Mouse (Mus musculus): Measurements from ENCODE around the gene Rbpms2. TPM values are rescaled to one million over a fixed set of nuclear protein-coding genes. Genes with fewer than 3 reads are reported as not detected.

Rbpms2 gene
- 106 and 109 TPM in 2 replicates for polyA plus RNA-seq (2015; fragmentation: Nextera tagmentation; extraction: Ambion mirVana)

GRCm38 (mm10) chr9:65629025-65629766 lies at the start of gene Rbpms2:
Gene Rbpms2 (plus strand): TSS chr9:65629648.
- H3K27ac ChIP-seq (replicated peaks): peak within 1 kb of the TSS; percentile 94
- H3K4me1 ChIP-seq: peaks cover 34% of the 10 kb centered on the region
- H3K4me3 ChIP-seq: peak within 1 kb of the TSS; percentile 68
- 1% methylated on average over 37 of the region's 40 CpGs for WGBS
- ATAC-seq (ENCODE audit: extremely low read depth, insufficient number of reproducible peaks, low FRiP score, low TSS enrichment): no peak
- H3K27me3 ChIP-seq (replicated peaks): peaks cover 9% of the 10 kb centered on the region
- H3K4me2 ChIP-seq: peak within 1 kb of the TSS; percentile 91
- no peaks in the 10 kb centered on the region for H3K36me3 ChIP-seq
- H3K9ac ChIP-seq: peak within 1 kb of the TSS; percentile 91
- no peaks in the 10 kb centered on the region for H3K9me3 ChIP-seq

DNA sequence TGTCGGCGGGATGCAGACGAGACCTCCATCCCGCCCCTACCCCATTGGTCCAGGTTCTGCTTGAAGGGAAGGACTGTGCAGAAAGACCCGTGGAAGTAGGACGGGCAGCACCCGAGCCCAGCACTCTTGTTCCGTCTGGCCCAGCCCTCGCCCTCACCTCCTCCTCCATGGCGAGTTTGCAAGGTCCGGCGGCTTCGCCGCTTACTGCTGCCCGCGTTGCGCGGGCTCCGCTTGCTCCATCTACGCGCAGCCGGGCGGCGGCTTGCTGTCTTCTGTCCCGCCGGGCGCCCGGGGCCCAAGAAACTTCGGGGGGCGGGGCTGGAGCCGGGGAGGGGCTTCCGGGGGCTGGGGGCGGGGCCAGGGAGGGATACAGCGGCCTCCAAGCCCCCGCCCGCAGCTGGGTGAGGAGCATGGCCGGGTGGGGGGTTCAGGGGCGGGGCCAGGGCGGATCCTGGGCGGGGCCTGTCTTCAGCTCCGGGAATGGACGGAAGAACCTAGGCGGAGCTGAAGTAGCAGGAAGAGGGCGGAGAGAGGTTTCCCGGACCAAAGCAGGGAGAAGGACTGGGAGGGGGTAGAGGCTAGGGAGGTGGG lies 49.6 kb upstream of the Rbpms2 start, which contains the start of gene Plekho2:
Gene Plekho2 (minus strand): TSS at position 260 of the 591 bp plus-strand sequence.
- WGBS: under 1% methylated on average over 45 of the region's 45 CpGs
- peak within 1 kb of the TSS; percentile 76 for H3K4me3 ChIP-seq
- H3K4me2 ChIP-seq: peak within 1 kb of the TSS; percentile 78
- peak; percentile 92 for ATAC-seq (ENCODE audit: extremely low read depth, insufficient number of reproducible peaks, low FRiP score, low TSS enrichment)
- peaks cover 57% of the 10 kb centered on the region for H3K4me1 ChIP-seq
- peak within 1 kb of the TSS; percentile 90 for H3K9ac ChIP-seq
- peak within 1 kb of the TSS; percentile 86 for H3K27ac ChIP-seq (replicated peaks)
- no peaks in the 10 kb centered on the region for H3K36me3 ChIP-seq
- H3K9me3 ChIP-seq: no peaks in the 10 kb centered on the region; the same call in 1 of the 2 replicates
- no peaks in the 10 kb centered on the region for H3K27me3 ChIP-seq (replicated peaks)

GRCm38 (mm10) chr9:65580401-65581256 lies 48.8 kb upstream of the Rbpms2 start:
- 5% methylated on average over 29 of the region's 29 CpGs for WGBS
- ATAC-seq (ENCODE audit: extremely low read depth, insufficient number of reproducible peaks, low FRiP score, low TSS enrichment): no peak
- Histone ChIP-seq H3K36me3 (no peaks in the 10 kb centered on the region), H3K9ac (peak overlapping the region; percentile 73), H3K27me3 (replicated peaks) (no peaks in the 10 kb centered on the region), H3K4me2 (peak overlapping the region; percentile 78), H3K27ac (replicated peaks) (peak overlapping the region; percentile 86), H3K4me1 (peaks cover 50% of the 10 kb centered on the region), H3K4me3 (peak overlapping the region; percentile 76), H3K9me3 (no peaks in the 10 kb centered on the region; the same call in 1 of the 2 replicates)

DNA sequence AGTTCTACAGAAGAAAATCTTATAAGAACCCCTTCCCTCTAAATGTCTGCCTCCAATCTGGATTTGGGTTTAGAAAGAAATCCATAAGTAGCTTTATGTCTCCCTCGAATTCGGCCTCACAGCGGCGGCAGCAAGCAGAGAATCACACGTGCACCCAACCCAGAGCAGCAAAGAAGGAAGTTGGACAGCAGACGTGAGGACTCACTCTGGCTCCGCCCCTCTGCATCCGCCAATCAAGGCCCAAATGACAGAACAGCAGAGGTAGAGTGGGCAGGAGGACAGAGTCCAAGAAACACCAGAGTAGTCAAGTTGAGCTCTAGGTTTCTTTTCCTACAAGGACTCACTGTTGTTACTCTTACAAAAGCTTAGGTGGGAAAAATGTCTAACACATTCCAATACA lies 46.4 kb upstream of the Rbpms2 start:
- no peaks in the 10 kb centered on the region for H3K36me3 ChIP-seq
- ATAC-seq (ENCODE audit: extremely low read depth, insufficient number of reproducible peaks, low FRiP score, low TSS enrichment): no peak
- 23% methylated on average over 8 of the region's 8 CpGs for WGBS
- H3K9me3 ChIP-seq: no peaks in the 10 kb centered on the region; the same call in 1 of the 2 replicates
- H3K9ac ChIP-seq: no peak overlapping the region
- no peak overlapping the region for H3K27ac ChIP-seq (replicated peaks)
- peaks cover 38% of the 10 kb centered on the region for H3K4me1 ChIP-seq
- no peaks in the 10 kb centered on the region for H3K27me3 ChIP-seq (replicated peaks)
- no peak overlapping the region for H3K4me3 ChIP-seq
- no peak overlapping the region for H3K4me2 ChIP-seq

GRCm38 (mm10) chr9:65586406-65587269 lies 42.8 kb upstream of the Rbpms2 start, which contains the start of gene Pif1:
Gene Pif1 (plus strand): TSS chr9:65587160.
- H3K9ac ChIP-seq: peak within 1 kb of the TSS; percentile 86
- 9% methylated on average over 28 of the region's 28 CpGs for WGBS
- H3K27me3 ChIP-seq (replicated peaks): no peaks in the 10 kb centered on the region
- peaks cover 24% of the 10 kb centered on the region for H3K36me3 ChIP-seq
- H3K27ac ChIP-seq (replicated peaks): peak within 1 kb of the TSS; percentile 66
- no peaks in the 10 kb centered on the region; the same call in 1 of the 2 replicates for H3K9me3 ChIP-seq
- 0 out of 2 replicates have a peak, but pooled peaks have one; percentile 39 for ATAC-seq (ENCODE audit: extremely low read depth, insufficient number of reproducible peaks, low FRiP score, low TSS enrichment)
- H3K4me2 ChIP-seq: peak within 1 kb of the TSS; percentile 95
- peak within 1 kb of the TSS; percentile 76 for H3K4me3 ChIP-seq
- H3K4me1 ChIP-seq: peaks cover 32% of the 10 kb centered on the region

DNA sequence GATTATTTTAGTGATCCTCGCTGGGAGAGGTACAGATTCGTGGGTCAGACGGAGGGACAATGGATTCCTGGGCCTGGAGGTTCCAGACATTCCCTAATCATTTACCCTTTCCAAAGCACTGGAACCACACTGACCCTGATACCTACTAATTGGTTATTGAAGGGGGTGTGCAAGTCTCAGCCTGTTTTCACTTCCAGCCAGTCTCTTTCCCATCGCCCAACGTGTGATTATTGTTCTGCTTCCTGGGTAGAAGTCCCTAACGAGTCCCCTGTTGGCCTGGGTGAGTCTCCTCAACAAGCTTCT lies 42.2 kb upstream of the Rbpms2 start:
- Histone ChIP-seq H3K9ac (peak overlapping the region; percentile 86), H3K4me2 (peak overlapping the region; percentile 95), H3K4me3 (peak overlapping the region; percentile 76), H3K9me3 (no peaks in the 10 kb centered on the region; the same call in 1 of the 2 replicates), H3K4me1 (peaks cover 32% of the 10 kb centered on the region), H3K27me3 (replicated peaks) (no peaks in the 10 kb centered on the region), H3K36me3 (peaks cover 28% of the 10 kb centered on the region), H3K27ac (replicated peaks) (peak overlapping the region; percentile 66)
- no peak for ATAC-seq (ENCODE audit: extremely low read depth, insufficient number of reproducible peaks, low FRiP score, low TSS enrichment)
- WGBS: under 1% methylated on average over 6 of the region's 6 CpGs

- peaks cover 32% of the 10 kb centered on the region for H3K4me1 ChIP-seq
- H3K36me3 ChIP-seq: peaks cover 34% of the 10 kb centered on the region
- H3K4me2 ChIP-seq: peak overlapping the region; percentile 95
- peak overlapping the region; percentile 86 for H3K9ac ChIP-seq
- H3K27ac ChIP-seq (replicated peaks): peak overlapping the region; percentile 66
- H3K27me3 ChIP-seq (replicated peaks): no peaks in the 10 kb centered on the region
- ATAC-seq (ENCODE audit: extremely low read depth, insufficient number of reproducible peaks, low FRiP score, low TSS enrichment): peak; percentile 19; the same call in 1 of the 2 replicates
- no peaks in the 10 kb centered on the region; the same call in 1 of the 2 replicates for H3K9me3 ChIP-seq
- H3K4me3 ChIP-seq: peak overlapping the region; percentile 76
- under 1% methylated on average over 64 of the region's 64 CpGs for WGBS
Measured at GRCm38 (mm10) chr9:65587573-65588358, 41.7 kb upstream of the Rbpms2 start.

DNA sequence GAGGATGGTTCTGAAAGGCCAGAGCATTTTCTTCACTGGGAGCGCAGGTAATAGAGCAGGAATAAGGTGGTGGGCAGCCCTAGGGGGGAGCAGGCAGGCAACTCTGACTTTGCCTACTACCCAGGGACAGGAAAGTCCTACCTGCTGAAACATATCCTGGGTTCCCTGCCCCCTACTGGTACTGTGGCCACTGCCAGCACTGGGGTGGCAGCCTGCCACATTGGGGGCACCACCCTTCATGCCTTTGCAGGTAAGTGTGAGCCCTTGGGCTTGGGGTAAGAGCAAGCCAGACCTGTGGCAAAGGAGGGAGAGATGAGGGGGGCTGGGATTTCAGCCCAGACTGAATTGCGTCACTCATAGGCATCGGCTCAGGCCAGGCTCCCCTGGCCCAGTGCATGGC lies 40.4 kb upstream of the Rbpms2 start:
- Histone ChIP-seq H3K4me1 (peaks cover 29% of the 10 kb centered on the region), H3K4me2 (peak overlapping the region; percentile 95), H3K27ac (replicated peaks) (no peak overlapping the region), H3K9ac (peak overlapping the region; percentile 86), H3K4me3 (peak overlapping the region; percentile 76), H3K36me3 (peaks cover 47% of the 10 kb centered on the region), H3K27me3 (replicated peaks) (no peaks in the 10 kb centered on the region), H3K9me3 (no peaks in the 10 kb centered on the region; the same call in 1 of the 2 replicates)
- no peak; the same call in 1 of the 2 replicates for ATAC-seq (ENCODE audit: extremely low read depth, insufficient number of reproducible peaks, low FRiP score, low TSS enrichment)
- 86% methylated on average over 3 of the region's 3 CpGs for WGBS

GRCm38 (mm10) chr9:65592721-65593120 lies 36.7 kb upstream of the Rbpms2 start:
- H3K4me2 ChIP-seq: no peak overlapping the region
- H3K27ac ChIP-seq (replicated peaks): no peak overlapping the region
- H3K4me1 ChIP-seq: peaks cover 19% of the 10 kb centered on the region
- H3K9me3 ChIP-seq: no peaks in the 10 kb centered on the region
- 83% methylated on average over 3 of the region's 3 CpGs for WGBS
- peaks cover 67% of the 10 kb centered on the region for H3K36me3 ChIP-seq
- no peak for ATAC-seq (ENCODE audit: extremely low read depth, insufficient number of reproducible peaks, low FRiP score, low TSS enrichment)
- no peak overlapping the region for H3K9ac ChIP-seq
- H3K27me3 ChIP-seq (replicated peaks): no peaks in the 10 kb centered on the region
- H3K4me3 ChIP-seq: no peak overlapping the region

GRCm38 (mm10) chr9:65593596-65593995 lies 35.9 kb upstream of the Rbpms2 start:
- peaks cover 11% of the 10 kb centered on the region for H3K4me1 ChIP-seq
- 83% methylated on average over 9 of the region's 9 CpGs for WGBS
- ATAC-seq (ENCODE audit: extremely low read depth, insufficient number of reproducible peaks, low FRiP score, low TSS enrichment): no peak
- no peak overlapping the region for H3K9ac ChIP-seq
- H3K4me3 ChIP-seq: no peak overlapping the region
- peaks cover 67% of the 10 kb centered on the region for H3K36me3 ChIP-seq
- no peaks in the 10 kb centered on the region for H3K27me3 ChIP-seq (replicated peaks)
- H3K27ac ChIP-seq (replicated peaks): no peak overlapping the region
- H3K4me2 ChIP-seq: no peak overlapping the region
- H3K9me3 ChIP-seq: no peaks in the 10 kb centered on the region
